Mouse (Mus musculus): ENCODE data around the gene B9d2. TPM values are rescaled to one million over a fixed set of nuclear protein-coding genes. Genes with fewer than 3 reads are reported as not detected.

Gene B9d2
- polyA plus RNA-seq, 1 experiment from 2014 or later = 35.0 TPM

DNA sequence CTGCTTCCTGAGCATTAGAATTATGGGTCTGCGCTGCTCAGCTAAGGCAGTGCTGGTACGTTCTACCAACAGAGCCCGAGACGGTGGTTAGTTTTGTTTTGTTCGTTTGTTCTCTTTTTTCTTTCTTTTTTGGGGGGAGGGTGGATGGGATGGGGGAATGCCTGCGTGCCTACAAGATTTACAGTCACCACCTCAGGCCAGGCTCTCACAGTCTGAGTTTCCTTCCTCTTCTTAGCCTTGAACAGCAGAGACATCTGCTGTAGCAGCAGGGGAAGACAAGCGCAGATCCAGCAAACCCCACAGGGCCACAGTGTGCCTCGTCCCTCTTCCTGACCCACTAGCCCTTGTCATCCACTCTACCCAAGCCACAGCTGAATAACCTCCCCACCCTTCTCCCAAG, 29.3 kb upstream of the B9d2 start:
- no peaks in the 10 kb centered on the region for H3K9me3 ChIP-seq (ENCODE audit: low read length)
- no peak overlapping the region for H3K4me2 ChIP-seq (replicated peaks; ENCODE audit: low read depth, low read length)
- H3K4me1 ChIP-seq (ENCODE audit: insufficient read depth, low read length) = no peaks in the 10 kb centered on the region
- no peak overlapping the region for H3K27ac ChIP-seq (ENCODE audit: low read length)
- H3K36me3 ChIP-seq (ENCODE audit: insufficient read depth, low read length) = no peaks in the 10 kb centered on the region
- H3K4me3 ChIP-seq (ENCODE audit: low read length) = no peak overlapping the region
- H3K27me3 ChIP-seq (ENCODE audit: insufficient read depth, low read length) = no peaks in the 10 kb centered on the region
- ATAC-seq (ENCODE audit: low FRiP score, low TSS enrichment) = no peak
- 85% methylated on average over 8 of the region's 8 CpGs for WGBS
- no peak overlapping the region for H3K9ac ChIP-seq (replicated peaks; ENCODE audit: low read length)

DNA sequence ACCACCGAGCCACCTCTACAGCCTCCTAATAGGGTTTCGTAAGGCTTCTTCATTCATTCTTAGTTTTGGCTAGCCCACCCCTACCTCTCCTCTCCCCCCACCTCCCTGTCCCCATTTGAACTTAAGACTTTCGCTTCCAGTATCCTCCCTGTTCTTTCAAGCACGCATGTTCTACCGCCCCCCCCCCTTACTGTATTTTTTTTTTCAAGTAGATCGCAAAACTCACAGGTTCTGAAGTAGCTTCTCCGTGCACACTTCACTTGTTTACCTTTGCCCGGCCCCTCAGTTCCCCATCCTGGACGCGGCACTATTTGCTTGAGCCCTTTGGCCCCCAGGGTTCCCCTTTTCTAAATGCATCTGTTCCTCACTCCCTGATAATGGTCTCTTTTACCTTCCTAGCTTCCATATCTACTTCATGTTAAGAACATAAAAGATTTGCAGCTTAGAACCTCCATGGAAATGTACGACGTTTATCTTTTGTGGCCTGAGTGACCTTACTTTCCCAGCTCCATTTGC, 28.3 kb upstream of the B9d2 start:
- WGBS = 83% methylated on average over 12 of the region's 12 CpGs
- Histone ChIP-seq H3K36me3 (ENCODE audit: insufficient read depth, low read length) (no peaks in the 10 kb centered on the region), H3K9ac (replicated peaks; ENCODE audit: low read length) (no peak overlapping the region), H3K4me1 (ENCODE audit: insufficient read depth, low read length) (peaks cover 7% of the 10 kb centered on the region), H3K27ac (ENCODE audit: low read length) (no peak overlapping the region), H3K9me3 (ENCODE audit: low read length) (no peaks in the 10 kb centered on the region), H3K4me2 (replicated peaks; ENCODE audit: low read depth, low read length) (no peak overlapping the region), H3K4me3 (ENCODE audit: low read length) (no peak overlapping the region), H3K27me3 (ENCODE audit: insufficient read depth, low read length) (no peaks in the 10 kb centered on the region)
- no peak for ATAC-seq (ENCODE audit: low FRiP score, low TSS enrichment)

DNA sequence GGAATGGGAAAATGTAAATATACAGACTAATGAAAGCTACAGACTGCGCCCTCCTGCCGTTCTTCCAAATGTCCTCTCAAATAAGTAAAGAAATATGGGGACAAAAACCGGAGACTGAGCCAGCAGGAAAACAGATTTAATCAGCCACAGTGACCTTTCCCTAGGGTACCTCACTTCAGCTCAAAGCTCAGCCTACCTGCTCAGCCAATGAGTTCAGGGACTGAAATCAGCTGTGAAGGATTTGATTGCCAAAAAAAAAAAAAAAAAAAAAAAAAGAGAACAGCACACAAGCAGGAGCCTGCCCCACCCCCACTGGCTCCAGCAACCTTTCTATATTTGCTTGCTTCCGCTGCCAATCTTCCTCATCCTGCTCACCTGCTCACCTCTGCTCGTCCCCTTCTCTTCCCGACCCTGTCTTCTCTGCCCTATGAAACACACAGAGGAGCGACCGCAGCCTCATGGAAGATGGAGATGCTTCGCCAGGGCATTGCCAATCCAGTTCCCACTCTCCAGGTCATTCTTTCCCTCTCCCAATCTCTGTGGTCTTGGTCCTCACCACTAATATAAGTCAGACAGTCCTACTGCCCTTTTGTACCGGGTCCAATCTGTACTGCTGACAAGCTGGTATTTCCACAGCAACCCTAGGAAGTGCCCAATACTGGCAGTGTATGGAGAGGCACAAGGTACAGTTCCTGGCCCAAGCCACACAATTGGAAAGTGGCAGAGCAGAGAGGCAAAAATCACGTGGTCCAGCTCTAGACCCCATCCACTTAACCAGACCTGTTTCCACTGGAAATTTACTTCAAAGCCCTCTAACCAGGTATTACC, 24.8 kb upstream of the B9d2 start:
- no peaks in the 10 kb centered on the region for H3K27me3 ChIP-seq (ENCODE audit: insufficient read depth, low read length)
- peaks cover 22% of the 10 kb centered on the region for H3K4me1 ChIP-seq (ENCODE audit: insufficient read depth, low read length)
- ATAC-seq (ENCODE audit: low FRiP score, low TSS enrichment) = no peak
- no peaks in the 10 kb centered on the region for H3K9me3 ChIP-seq (ENCODE audit: low read length)
- no peaks in the 10 kb centered on the region for H3K36me3 ChIP-seq (ENCODE audit: insufficient read depth, low read length)
- H3K4me2 ChIP-seq (replicated peaks; ENCODE audit: low read depth, low read length) = no peak overlapping the region
- no peak overlapping the region for H3K9ac ChIP-seq (replicated peaks; ENCODE audit: low read length)
- no peak overlapping the region for H3K4me3 ChIP-seq (ENCODE audit: low read length)
- WGBS = 80% methylated on average over 11 of the region's 11 CpGs
- no peak overlapping the region for H3K27ac ChIP-seq (ENCODE audit: low read length)

DNA sequence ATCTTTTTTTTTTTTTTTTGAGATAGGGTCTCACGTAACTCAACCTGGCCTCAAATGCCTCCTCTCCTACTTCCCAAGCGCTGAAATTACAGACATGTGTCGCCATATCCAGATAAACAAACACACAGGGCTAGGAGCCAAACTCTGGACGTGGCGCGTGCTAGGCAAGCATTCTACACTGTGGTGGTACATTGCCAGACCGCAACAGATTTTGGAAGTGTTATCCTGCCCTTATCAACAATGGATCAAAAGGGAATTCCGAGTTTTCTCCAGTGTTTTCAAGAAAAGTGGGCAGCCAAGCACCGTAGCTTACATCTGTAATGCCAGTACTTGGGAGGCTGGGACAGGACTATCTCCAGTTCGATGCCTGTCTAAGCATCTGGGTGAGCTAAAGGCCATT, 22.8 kb upstream of the B9d2 start:
- peak overlapping the region; percentile 77 for H3K4me3 ChIP-seq (ENCODE audit: low read length)
- peak overlapping the region; percentile 76 for H3K9ac ChIP-seq (replicated peaks; ENCODE audit: low read length)
- ATAC-seq (ENCODE audit: low FRiP score, low TSS enrichment) = no peak
- WGBS = 37% methylated on average over 10 of the region's 10 CpGs
- H3K9me3 ChIP-seq (ENCODE audit: low read length) = no peaks in the 10 kb centered on the region
- H3K27ac ChIP-seq (ENCODE audit: low read length) = no peak overlapping the region
- H3K36me3 ChIP-seq (ENCODE audit: insufficient read depth, low read length) = no peaks in the 10 kb centered on the region
- no peaks in the 10 kb centered on the region for H3K27me3 ChIP-seq (ENCODE audit: insufficient read depth, low read length)
- peak overlapping the region; percentile 79 for H3K4me2 ChIP-seq (replicated peaks; ENCODE audit: low read depth, low read length)
- H3K4me1 ChIP-seq (ENCODE audit: insufficient read depth, low read length) = peaks cover 22% of the 10 kb centered on the region

DNA sequence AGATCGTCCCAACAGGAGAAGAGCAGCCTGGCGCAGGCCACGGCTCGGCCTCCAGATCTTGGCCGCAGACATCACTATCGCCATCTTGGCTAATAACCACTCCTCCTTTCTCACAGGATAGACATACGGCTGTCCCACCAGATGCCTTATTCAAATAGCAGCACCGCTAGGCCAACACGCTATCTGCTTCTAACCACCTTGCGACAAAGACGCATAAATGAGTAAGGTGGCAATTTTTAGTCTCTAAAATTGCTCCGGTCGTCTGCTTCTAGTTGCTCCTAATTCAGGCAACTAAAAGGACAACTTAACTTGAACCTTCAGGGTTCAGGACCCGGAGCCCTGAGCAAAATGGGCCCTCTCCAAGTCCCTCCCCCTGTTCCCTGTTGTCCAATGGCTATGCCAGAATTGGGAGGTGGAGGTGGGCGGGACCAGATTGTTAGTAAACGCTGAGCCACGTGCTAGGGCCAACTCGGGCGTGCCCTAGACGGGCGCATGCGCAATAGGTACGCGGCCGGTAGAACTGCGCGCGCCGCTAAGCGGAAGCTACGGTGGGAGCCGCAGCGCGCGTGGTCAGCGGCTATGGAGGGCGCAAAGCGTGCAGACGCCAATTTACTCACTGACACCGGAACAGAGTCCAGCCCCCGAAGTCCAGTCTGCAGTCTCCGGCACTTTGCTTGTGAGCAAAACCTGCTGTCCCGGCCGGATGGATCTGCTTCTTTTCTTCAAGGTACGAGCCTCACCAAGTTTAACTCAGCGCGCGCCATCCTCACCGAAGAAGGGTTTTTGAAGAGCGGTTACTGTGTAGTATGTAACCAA, 21.7 kb upstream of the B9d2 start, which contains the start of the genes Bckdha and Exosc5:
TSS of gene Bckdha (minus strand) at position 325 of the 816 bp plus-strand sequence.
TSS of gene Exosc5 (plus strand) at position 508 of the 816 bp plus-strand sequence.
- H3K4me1 ChIP-seq (ENCODE audit: insufficient read depth, low read length) = peaks cover 22% of the 10 kb centered on the region
- H3K9me3 ChIP-seq (ENCODE audit: low read length) = no peaks in the 10 kb centered on the region
- under 1% methylated on average over 50 of the region's 50 CpGs for WGBS
- ATAC-seq (ENCODE audit: low FRiP score, low TSS enrichment) = peak; percentile 98
- 0 out of 2 replicates have a peak, but pooled peaks cover 2% of the 10 kb centered on the region for H3K36me3 ChIP-seq (ENCODE audit: insufficient read depth, low read length)
- H3K4me3 ChIP-seq (ENCODE audit: low read length) = peak within 1 kb of the TSS; percentile 77
- H3K9ac ChIP-seq (replicated peaks; ENCODE audit: low read length) = peak within 1 kb of the TSS; percentile 76
- peak within 1 kb of the TSS; percentile 83 for H3K27ac ChIP-seq (ENCODE audit: low read length)
- H3K27me3 ChIP-seq (ENCODE audit: insufficient read depth, low read length) = no peaks in the 10 kb centered on the region
- H3K4me2 ChIP-seq (replicated peaks; ENCODE audit: low read depth, low read length) = peak within 1 kb of the TSS; percentile 86

DNA sequence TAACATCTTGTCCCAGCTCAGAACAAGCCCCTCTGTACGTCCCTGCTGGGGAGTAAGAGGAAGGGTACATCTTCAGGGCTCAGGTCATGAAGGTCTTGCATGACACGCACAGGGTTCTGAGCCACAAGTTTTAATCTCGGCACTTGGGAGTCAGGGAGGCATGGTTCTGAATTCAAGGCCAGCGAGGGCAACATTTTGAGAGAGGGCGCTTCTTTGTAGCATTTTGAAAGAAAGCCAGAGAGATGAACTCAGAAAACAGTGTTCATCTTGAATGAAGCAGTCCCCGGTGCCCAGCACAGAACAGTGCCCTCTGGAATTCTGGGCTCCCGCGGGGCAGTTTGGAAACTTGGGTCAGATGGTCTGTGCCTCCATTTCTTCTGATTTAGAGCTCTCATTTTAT, 14.2 kb upstream of the B9d2 start:
- H3K4me3 ChIP-seq (ENCODE audit: low read length) = no peak overlapping the region
- H3K9ac ChIP-seq (replicated peaks; ENCODE audit: low read length) = no peak overlapping the region
- no peaks in the 10 kb centered on the region for H3K27me3 ChIP-seq (ENCODE audit: insufficient read depth, low read length)
- H3K4me2 ChIP-seq (replicated peaks; ENCODE audit: low read depth, low read length) = no peak overlapping the region
- no peak overlapping the region for H3K27ac ChIP-seq (ENCODE audit: low read length)
- peaks cover 35% of the 10 kb centered on the region for H3K36me3 ChIP-seq (ENCODE audit: insufficient read depth, low read length)
- WGBS = 96% methylated on average over 8 of the region's 8 CpGs
- H3K9me3 ChIP-seq (ENCODE audit: low read length) = no peaks in the 10 kb centered on the region
- no peak for ATAC-seq (ENCODE audit: low FRiP score, low TSS enrichment)
- H3K4me1 ChIP-seq (ENCODE audit: insufficient read depth, low read length) = no peaks in the 10 kb centered on the region

DNA sequence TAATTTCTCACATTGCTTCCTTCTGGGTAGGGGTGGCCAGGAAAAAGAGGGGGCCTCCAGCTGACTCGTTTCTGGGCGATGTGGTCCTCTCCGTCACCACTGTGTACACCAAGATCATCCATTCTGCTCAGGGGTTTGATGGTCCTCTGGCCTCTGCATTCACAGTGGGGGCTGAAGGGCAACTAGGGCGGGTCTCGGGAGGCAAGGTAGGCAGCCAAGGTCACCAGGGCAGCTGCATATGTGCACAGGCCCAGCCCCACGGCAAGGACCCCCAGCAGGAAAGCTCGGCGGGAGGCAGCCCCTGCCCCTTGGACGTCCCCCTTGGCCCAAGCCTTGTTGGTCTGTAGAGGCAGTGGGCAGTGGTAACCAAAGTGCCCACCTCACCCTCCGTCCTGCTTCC, 11.4 kb upstream of the B9d2 start:
- WGBS = 86% methylated on average over 10 of the region's 10 CpGs
- no peak overlapping the region for H3K9ac ChIP-seq (replicated peaks; ENCODE audit: low read length)
- H3K9me3 ChIP-seq (ENCODE audit: low read length) = no peaks in the 10 kb centered on the region
- peaks cover 29% of the 10 kb centered on the region for H3K36me3 ChIP-seq (ENCODE audit: insufficient read depth, low read length)
- H3K4me1 ChIP-seq (ENCODE audit: insufficient read depth, low read length) = no peaks in the 10 kb centered on the region
- H3K27me3 ChIP-seq (ENCODE audit: insufficient read depth, low read length) = peaks cover 8% of the 10 kb centered on the region
- H3K27ac ChIP-seq (ENCODE audit: low read length) = no peak overlapping the region
- no peak for ATAC-seq (ENCODE audit: low FRiP score, low TSS enrichment)
- no peak overlapping the region for H3K4me2 ChIP-seq (replicated peaks; ENCODE audit: low read depth, low read length)
- no peak overlapping the region for H3K4me3 ChIP-seq (ENCODE audit: low read length)

DNA sequence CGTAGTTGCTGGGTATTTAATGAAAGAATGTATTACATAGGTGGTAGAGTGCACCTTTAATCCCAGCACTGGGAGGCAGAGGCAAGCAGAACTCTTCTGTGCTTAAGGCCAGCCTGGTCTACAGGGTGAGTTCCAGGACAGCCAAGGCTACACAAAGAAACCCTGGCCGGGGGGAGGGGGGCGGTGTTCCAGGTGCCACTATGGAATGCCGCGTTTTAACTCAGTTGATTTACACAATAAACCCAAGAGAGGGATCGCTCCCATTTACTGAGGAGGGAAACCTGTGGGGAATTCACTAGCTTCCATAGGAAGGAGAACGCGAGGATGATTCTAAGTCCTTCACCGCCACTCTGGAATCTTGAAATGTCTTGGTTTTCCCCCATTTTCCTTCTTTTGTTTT, 10.9 kb upstream of the B9d2 start:
- no peak for ATAC-seq (ENCODE audit: low FRiP score, low TSS enrichment)
- H3K36me3 ChIP-seq (ENCODE audit: insufficient read depth, low read length) = peaks cover 25% of the 10 kb centered on the region
- 80% methylated on average over 9 of the region's 9 CpGs for WGBS

DNA sequence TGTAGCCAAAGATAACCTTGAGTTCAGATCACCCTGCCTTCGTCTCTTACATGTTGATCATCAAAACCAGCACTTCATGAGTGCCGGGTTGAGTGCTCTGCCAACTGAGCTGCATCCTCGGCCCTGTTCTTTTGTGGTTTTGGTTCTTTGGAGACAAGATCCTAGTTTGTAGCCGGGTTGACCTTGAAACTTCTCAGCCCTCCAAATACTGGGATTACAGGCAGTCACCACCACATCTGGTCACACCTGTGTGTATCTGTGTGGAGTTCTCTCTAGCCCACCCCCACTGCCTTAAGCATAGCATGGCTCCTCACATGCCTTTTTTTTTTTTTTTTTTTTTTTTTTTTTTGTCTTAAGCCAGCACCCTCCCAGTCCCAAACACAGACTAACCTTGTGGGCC, 10.5 kb upstream of the B9d2 start:
- Histone ChIP-seq H3K9ac (replicated peaks; ENCODE audit: low read length) (no peak overlapping the region), H3K27me3 (ENCODE audit: insufficient read depth, low read length) (peaks cover 16% of the 10 kb centered on the region), H3K4me3 (ENCODE audit: low read length) (no peak overlapping the region), H3K36me3 (ENCODE audit: insufficient read depth, low read length) (peaks cover 20% of the 10 kb centered on the region), H3K4me1 (ENCODE audit: insufficient read depth, low read length) (peaks cover 7% of the 10 kb centered on the region), H3K27ac (ENCODE audit: low read length) (no peak overlapping the region), H3K9me3 (ENCODE audit: low read length) (no peaks in the 10 kb centered on the region), H3K4me2 (replicated peaks; ENCODE audit: low read depth, low read length) (no peak overlapping the region)
- no peak for ATAC-seq (ENCODE audit: low FRiP score, low TSS enrichment)
- 95% methylated on average over 4 of the region's 4 CpGs for WGBS

More for the DNA sequence above, 10.9 kb upstream of the B9d2 start:
- H3K4me2 ChIP-seq (replicated peaks; ENCODE audit: low read depth, low read length) = no peak overlapping the region
- H3K27me3 ChIP-seq (ENCODE audit: insufficient read depth, low read length) = peaks cover 12% of the 10 kb centered on the region
- H3K27ac ChIP-seq (ENCODE audit: low read length) = no peak overlapping the region
- H3K9ac ChIP-seq (replicated peaks; ENCODE audit: low read length) = no peak overlapping the region
- peaks cover 2% of the 10 kb centered on the region for H3K4me1 ChIP-seq (ENCODE audit: insufficient read depth, low read length)
- H3K9me3 ChIP-seq (ENCODE audit: low read length) = no peaks in the 10 kb centered on the region
- no peak overlapping the region for H3K4me3 ChIP-seq (ENCODE audit: low read length)

Measured in kidney, embryonic 16.5 days (tissue).